Mouse (Mus musculus): ENCODE results near the gene Rpl34. TPM values are rescaled to one million over a fixed set of nuclear protein-coding genes. Genes with fewer than 3 reads are reported as not detected.

Gene Rpl34
- 1,000 to 10,000 TPM; 2,041 to 2,051 TPM for total RNA-seq (2023)

DNA sequence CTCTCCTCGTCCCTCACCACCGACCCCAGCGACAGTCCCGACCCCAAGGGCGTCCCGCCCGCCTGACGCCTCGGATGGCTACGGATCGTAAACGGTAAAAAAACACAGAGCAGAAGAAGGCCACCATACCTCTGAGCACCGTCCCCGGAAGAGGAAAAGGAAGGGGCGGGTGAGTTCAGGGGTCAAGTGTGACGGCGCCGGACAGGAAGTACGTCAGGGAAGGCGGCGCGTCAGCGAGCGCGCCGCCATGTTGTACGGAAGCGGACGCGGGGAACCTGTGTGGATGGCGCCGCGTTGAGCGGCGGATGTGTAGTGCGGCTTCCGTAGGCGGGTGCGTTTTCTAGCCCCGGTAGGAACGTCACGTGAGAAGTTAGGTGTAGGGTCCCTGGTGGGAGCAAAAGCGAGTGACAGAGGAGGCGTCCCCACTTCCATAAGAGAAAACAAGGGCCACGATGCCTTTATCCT lies at the start of gene Rpl34:
TSS of gene Rpl34 (minus strand) at position 210 of the 465 bp plus-strand sequence.

GRCm38 (mm10) chr3:130708967-130709924 lies 21.0 kb downstream of the Rpl34 start, which contains the start of gene Ostc:
Gene Ostc (minus strand): TSS chr3:130709444.

Other genes with a start within 250 kb of the Rpl34 start
- not detected for gene Etnppl, start 113.0 kb downstream of the Rpl34 start, total RNA-seq (2023)
- 10 to 100 TPM; 63.0 to 73.2 TPM for gene Ostc, start 21.0 kb downstream of the Rpl34 start, total RNA-seq (2023)

All from T-cell, adult 66 days (primary cell).